Mouse (Mus musculus): Measurements from ENCODE around the gene Ttll11. TPM values are rescaled to one million over a fixed set of nuclear protein-coding genes. Genes with fewer than 3 reads are reported as not detected.

Ttll11 gene
- polyA plus RNA-seq, 1 experiment from 2014 or later: 6.0 TPM

GRCm38 (mm10) chr2:35890635-35891034, 89.1 kb downstream of the Ttll11 start:
- Histone ChIP-seq H3K36me3 (no peaks in the 10 kb centered on the region), H3K4me1 (no peaks in the 10 kb centered on the region), H3K27me3 (replicated peaks) (no peaks in the 10 kb centered on the region), H3K27ac (no peak overlapping the region), H3K9me3 (no peaks in the 10 kb centered on the region), H3K4me3 (no peak overlapping the region), H3K4me2 (replicated peaks) (no peak overlapping the region), H3K9ac (no peak overlapping the region)
- ATAC-seq (ENCODE audit: low FRiP score, low read depth): no peak
- 53% methylated on average over 3 of the region's 3 CpGs for WGBS

- WGBS: 66% methylated on average over 2 of the region's 2 CpGs
- H3K27ac ChIP-seq: no peak overlapping the region
- H3K9me3 ChIP-seq: no peaks in the 10 kb centered on the region
- H3K27me3 ChIP-seq (replicated peaks): no peaks in the 10 kb centered on the region
- H3K4me3 ChIP-seq: no peak overlapping the region
- no peak for ATAC-seq (ENCODE audit: low FRiP score, low read depth)
- H3K4me2 ChIP-seq (replicated peaks): no peak overlapping the region
- no peaks in the 10 kb centered on the region for H3K36me3 ChIP-seq
- H3K9ac ChIP-seq: no peak overlapping the region
- H3K4me1 ChIP-seq: no peaks in the 10 kb centered on the region
Observed at GRCm38 (mm10) chr2:35889776-35890175, 89.9 kb downstream of the Ttll11 start.

DNA sequence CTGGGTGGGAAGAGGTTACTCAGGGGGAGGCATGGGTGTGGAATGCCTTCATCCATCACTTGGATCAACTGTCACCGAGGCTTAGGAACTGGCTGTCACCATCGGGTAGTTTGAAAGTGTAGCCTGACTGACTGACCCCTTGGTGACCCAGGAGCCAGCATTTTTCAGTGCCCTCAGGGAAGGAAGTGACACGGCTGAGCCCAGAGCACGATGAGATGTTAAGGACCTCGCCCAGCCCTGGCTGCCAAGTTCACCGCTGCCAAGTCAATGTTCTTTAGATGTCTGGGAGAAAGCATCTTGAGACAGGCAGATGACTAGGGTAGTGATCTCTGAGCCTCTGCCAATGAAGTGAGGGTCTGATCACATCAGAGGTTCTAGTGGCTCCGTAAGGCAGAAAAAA, 95.4 kb downstream of the Ttll11 start:
- WGBS: 48% methylated on average over 7 of the region's 7 CpGs
- Histone ChIP-seq H3K9ac (no peak overlapping the region), H3K36me3 (no peaks in the 10 kb centered on the region)

DNA sequence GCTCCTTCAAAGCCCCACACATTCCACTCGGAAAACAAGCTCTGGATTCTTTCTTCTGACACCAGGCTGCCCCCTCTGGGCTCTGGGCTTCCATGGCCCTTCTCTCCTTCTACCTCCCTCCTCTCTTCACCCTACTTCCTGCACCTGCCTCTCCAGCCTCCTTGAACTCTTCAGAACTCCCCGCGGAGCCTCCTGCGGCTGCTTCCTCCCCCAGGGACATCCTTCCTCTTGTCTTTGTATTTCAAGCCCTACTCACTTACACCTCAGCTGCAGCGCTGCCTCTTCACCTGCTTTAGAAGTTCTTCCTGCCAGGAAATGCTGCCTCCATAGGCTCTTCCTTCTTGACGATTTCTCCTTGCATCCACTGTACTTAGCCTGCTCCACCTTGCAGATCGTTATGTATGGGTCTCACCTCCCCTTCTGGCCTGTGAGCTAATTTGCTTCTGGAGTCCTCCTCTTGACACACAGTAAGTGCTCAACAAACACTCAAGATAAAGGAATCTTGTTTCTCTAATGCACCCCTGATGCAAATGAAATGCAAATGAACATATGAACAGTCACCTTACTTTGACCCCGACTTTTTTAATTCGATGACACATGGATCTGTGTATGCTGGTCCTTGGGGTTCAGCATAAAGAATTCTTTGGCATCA, 97.3 kb downstream of the Ttll11 start:
- no peak overlapping the region for H3K4me3 ChIP-seq
- H3K36me3 ChIP-seq: no peaks in the 10 kb centered on the region
- no peak overlapping the region for H3K27ac ChIP-seq
- H3K4me1 ChIP-seq: peaks cover 4% of the 10 kb centered on the region; the same call in 1 of the 2 replicates
- H3K4me2 ChIP-seq (replicated peaks): no peak overlapping the region
- H3K9ac ChIP-seq: no peak overlapping the region
- no peaks in the 10 kb centered on the region for H3K9me3 ChIP-seq
- ATAC-seq (ENCODE audit: low FRiP score, low read depth): no peak
- H3K27me3 ChIP-seq (replicated peaks): no peaks in the 10 kb centered on the region
- 56% methylated on average over 9 of the region's 9 CpGs for WGBS

More for the DNA sequence above, 95.4 kb downstream of the Ttll11 start:
- Histone ChIP-seq H3K27me3 (replicated peaks) (no peaks in the 10 kb centered on the region), H3K4me3 (no peak overlapping the region), H3K4me2 (replicated peaks) (no peak overlapping the region), H3K27ac (no peak overlapping the region), H3K4me1 (peaks cover 4% of the 10 kb centered on the region; the same call in 1 of the 2 replicates), H3K9me3 (no peaks in the 10 kb centered on the region)
- ATAC-seq (ENCODE audit: low FRiP score, low read depth): no peak

GRCm38 (mm10) chr2:35881896-35882295, 97.8 kb downstream of the Ttll11 start:
- Histone ChIP-seq H3K36me3 (no peaks in the 10 kb centered on the region), H3K27ac (no peak overlapping the region), H3K4me3 (no peak overlapping the region), H3K4me2 (replicated peaks) (no peak overlapping the region), H3K4me1 (peaks cover 4% of the 10 kb centered on the region; the same call in 1 of the 2 replicates), H3K27me3 (replicated peaks) (no peaks in the 10 kb centered on the region), H3K9ac (no peak overlapping the region), H3K9me3 (no peaks in the 10 kb centered on the region)
- no peak for ATAC-seq (ENCODE audit: low FRiP score, low read depth)
- 88% methylated on average over 9 of the region's 9 CpGs for WGBS

- H3K27ac ChIP-seq: no peak overlapping the region
- no peak overlapping the region for H3K9ac ChIP-seq
- no peak for ATAC-seq (ENCODE audit: low FRiP score, low read depth)
Observed at GRCm38 (mm10) chr2:35880362-35880761, 99.4 kb downstream of the Ttll11 start.

GRCm38 (mm10) chr2:35879887-35880286, 99.8 kb downstream of the Ttll11 start:
- H3K9ac ChIP-seq: no peak overlapping the region
- no peaks in the 10 kb centered on the region for H3K27me3 ChIP-seq (replicated peaks)
- no peaks in the 10 kb centered on the region for H3K9me3 ChIP-seq
- H3K4me1 ChIP-seq: peaks cover 4% of the 10 kb centered on the region; the same call in 1 of the 2 replicates
- no peak overlapping the region for H3K4me3 ChIP-seq
- H3K36me3 ChIP-seq: no peaks in the 10 kb centered on the region
- H3K27ac ChIP-seq: no peak overlapping the region
- no peak overlapping the region for H3K4me2 ChIP-seq (replicated peaks)
- ATAC-seq (ENCODE audit: low FRiP score, low read depth): no peak
- WGBS: 75% methylated on average over 4 of the region's 4 CpGs

More at GRCm38 (mm10) chr2:35880362-35880761, 99.4 kb downstream of the Ttll11 start:
- Histone ChIP-seq H3K27me3 (replicated peaks) (no peaks in the 10 kb centered on the region), H3K9me3 (no peaks in the 10 kb centered on the region), H3K4me2 (replicated peaks) (no peak overlapping the region), H3K4me3 (no peak overlapping the region), H3K4me1 (peaks cover 4% of the 10 kb centered on the region; the same call in 1 of the 2 replicates), H3K36me3 (no peaks in the 10 kb centered on the region)
- WGBS: 57% methylated on average over 7 of the region's 7 CpGs

GRCm38 (mm10) chr2:35878506-35878905, 101.2 kb downstream of the Ttll11 start:
- H3K27me3 ChIP-seq (replicated peaks): no peaks in the 10 kb centered on the region
- no peaks in the 10 kb centered on the region for H3K36me3 ChIP-seq
- no peak overlapping the region for H3K9ac ChIP-seq
- H3K9me3 ChIP-seq: no peaks in the 10 kb centered on the region
- no peak overlapping the region for H3K4me2 ChIP-seq (replicated peaks)
- no peak for ATAC-seq (ENCODE audit: low FRiP score, low read depth)
- H3K4me1 ChIP-seq: peaks cover 4% of the 10 kb centered on the region; the same call in 1 of the 2 replicates
- H3K27ac ChIP-seq: no peak overlapping the region
- 92% methylated on average over 3 of the region's 3 CpGs for WGBS
- H3K4me3 ChIP-seq: no peak overlapping the region

DNA sequence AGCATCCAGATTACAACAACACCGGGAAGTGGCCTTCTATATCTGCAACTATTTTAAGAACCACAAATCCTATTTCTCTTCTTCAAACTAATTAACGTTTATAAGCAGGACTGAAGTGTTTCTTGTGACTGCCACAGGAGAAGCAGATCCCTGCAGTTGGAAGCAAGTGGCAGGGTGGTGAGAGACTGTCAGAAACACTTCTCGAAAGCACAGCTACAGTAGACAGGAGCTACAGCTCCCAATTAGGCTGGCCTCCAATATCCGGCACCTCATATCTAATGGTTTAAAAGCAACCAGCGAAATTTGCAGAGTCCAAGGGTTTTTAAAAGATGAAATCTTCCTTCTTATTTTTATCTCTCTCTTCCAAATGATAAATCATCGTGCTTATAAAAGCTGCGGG, 104.1 kb downstream of the Ttll11 start:
- Histone ChIP-seq H3K27ac (no peak overlapping the region), H3K4me1 (peaks cover 4% of the 10 kb centered on the region; the same call in 1 of the 2 replicates), H3K4me2 (replicated peaks) (no peak overlapping the region), H3K4me3 (no peak overlapping the region), H3K9ac (no peak overlapping the region), H3K9me3 (no peaks in the 10 kb centered on the region), H3K27me3 (replicated peaks) (no peaks in the 10 kb centered on the region), H3K36me3 (no peaks in the 10 kb centered on the region)
- no peak for ATAC-seq (ENCODE audit: low FRiP score, low read depth)
- 90% methylated on average over 7 of the region's 7 CpGs for WGBS

GRCm38 (mm10) chr2:35874421-35874820, 105.3 kb downstream of the Ttll11 start:
- H3K4me1 ChIP-seq: no peaks in the 10 kb centered on the region
- no peak overlapping the region for H3K27ac ChIP-seq
- no peaks in the 10 kb centered on the region for H3K27me3 ChIP-seq (replicated peaks)
- ATAC-seq (ENCODE audit: low FRiP score, low read depth): no peak
- no peak overlapping the region for H3K4me2 ChIP-seq (replicated peaks)
- H3K36me3 ChIP-seq: no peaks in the 10 kb centered on the region
- H3K9ac ChIP-seq: no peak overlapping the region
- 90% methylated on average over 8 of the region's 8 CpGs for WGBS
- no peaks in the 10 kb centered on the region for H3K9me3 ChIP-seq
- H3K4me3 ChIP-seq: no peak overlapping the region

DNA sequence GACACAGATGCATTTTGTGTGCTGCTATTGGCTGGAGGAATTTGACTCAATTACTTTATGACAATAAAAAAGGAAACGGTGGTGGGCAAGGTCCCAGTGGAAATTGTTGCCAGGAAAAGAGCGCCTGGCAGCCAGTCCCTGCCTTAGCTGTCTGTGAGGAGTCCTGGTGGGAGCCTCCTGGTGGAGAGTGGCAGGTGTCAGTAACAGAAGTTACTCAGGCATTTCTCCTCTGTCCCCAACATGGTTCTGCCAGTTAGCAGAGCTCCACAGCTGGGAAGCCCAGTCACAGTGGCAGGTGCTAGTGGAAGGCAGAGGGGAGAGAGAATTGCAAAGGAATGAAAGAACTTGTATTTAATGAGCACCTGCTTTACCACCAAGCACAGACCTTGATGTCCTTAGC, 110.5 kb downstream of the Ttll11 start:
- no peaks in the 10 kb centered on the region for H3K27me3 ChIP-seq (replicated peaks)
- H3K9ac ChIP-seq: no peak overlapping the region
- no peaks in the 10 kb centered on the region for H3K36me3 ChIP-seq
- H3K4me1 ChIP-seq: no peaks in the 10 kb centered on the region
- H3K27ac ChIP-seq: no peak overlapping the region
- H3K4me2 ChIP-seq (replicated peaks): no peak overlapping the region
- ATAC-seq (ENCODE audit: low FRiP score, low read depth): no peak
- no peaks in the 10 kb centered on the region for H3K9me3 ChIP-seq
- whole genome bisulfite sequencing: 47% methylated on average over 2 of the region's 2 CpGs
- H3K4me3 ChIP-seq: no peak overlapping the region

DNA sequence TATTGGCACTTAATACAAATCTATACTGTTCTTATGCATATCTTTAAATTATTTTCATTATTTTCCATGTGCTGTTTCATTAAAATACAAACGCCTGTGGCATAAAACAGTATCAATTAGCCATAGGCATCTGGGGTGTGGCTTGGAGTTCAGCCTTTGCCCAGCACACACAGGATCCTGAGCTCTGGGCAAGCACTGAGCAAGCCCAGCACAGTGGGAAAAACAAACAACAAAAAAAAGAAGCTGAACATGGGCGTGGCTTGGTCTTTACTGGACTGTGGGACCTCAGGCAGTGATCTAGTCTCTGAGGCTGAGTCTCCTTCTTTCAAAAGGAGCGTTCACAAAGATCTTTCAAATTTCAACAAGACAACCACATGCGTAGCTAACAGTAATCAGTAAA, 116.4 kb downstream of the Ttll11 start:
- Histone ChIP-seq H3K4me1 (0 out of 2 replicates have a peak, but pooled peaks cover 5% of the 10 kb centered on the region), H3K4me3 (no peak overlapping the region), H3K9ac (no peak overlapping the region), H3K9me3 (no peaks in the 10 kb centered on the region), H3K36me3 (no peaks in the 10 kb centered on the region), H3K27ac (no peak overlapping the region), H3K27me3 (replicated peaks) (no peaks in the 10 kb centered on the region), H3K4me2 (replicated peaks) (no peak overlapping the region)
- 75% methylated on average over 4 of the region's 4 CpGs for WGBS
- no peak for ATAC-seq (ENCODE audit: low FRiP score, low read depth)

DNA sequence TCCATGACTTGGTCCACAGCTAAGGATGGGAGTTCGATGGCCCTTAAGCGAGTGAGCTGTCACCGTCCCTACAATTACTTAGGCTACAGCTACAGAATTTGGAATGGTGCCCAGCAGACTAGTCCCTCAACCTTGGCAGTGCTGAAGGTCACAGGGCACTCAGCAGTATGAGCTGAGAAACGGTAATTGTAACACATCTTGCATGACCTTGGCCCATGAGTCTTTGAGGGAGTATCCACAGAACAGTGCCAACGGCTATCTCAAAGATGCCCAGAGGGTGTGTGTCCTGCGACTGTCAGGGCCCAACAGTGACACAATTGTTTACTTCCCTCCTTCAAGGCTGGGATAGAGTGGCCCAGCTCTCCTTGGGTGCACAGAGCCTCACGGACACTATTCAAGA, 118.5 kb downstream of the Ttll11 start:
- Histone ChIP-seq H3K9ac (no peak overlapping the region), H3K4me2 (replicated peaks) (no peak overlapping the region), H3K4me3 (no peak overlapping the region), H3K27ac (no peak overlapping the region), H3K27me3 (replicated peaks) (no peaks in the 10 kb centered on the region), H3K4me1 (0 out of 2 replicates have a peak, but pooled peaks cover 5% of the 10 kb centered on the region), H3K36me3 (no peaks in the 10 kb centered on the region), H3K9me3 (no peaks in the 10 kb centered on the region)
- no peak for ATAC-seq (ENCODE audit: low FRiP score, low read depth)
- WGBS: 86% methylated on average over 7 of the region's 7 CpGs

Data from neural tube, embryonic 12.5 days (tissue).